Mouse (Mus musculus) gastrocnemius, adult 2 months (tissue): ENCODE results near the gene Rgs7. TPM values are rescaled to one million over a fixed set of nuclear protein-coding genes. Genes with fewer than 3 reads are reported as not detected.
A peak's percentile ranks its signal among the peaks of the same experiment; 100 is the strongest.

Source experiments
- DNase-seq: peaks from one replicate; pipeline ENCODE4 v3.0.0; 2022
- H3K27ac ChIP-seq: fragments of 200-600 bp; 2 replicates; pipeline ENCODE4 v1.8.1; 2022; ENCODE audit warnings: mild to moderate bottlenecking
- H3K4me3 ChIP-seq: fragments of 200-600 bp; 2 replicates; pipeline ENCODE4 v1.8.1; 2022; ENCODE audit warnings: mild to moderate bottlenecking, moderate library complexity
- CTCF ChIP-seq: fragments of 200-600 bp; IDR thresholded peaks from 2 replicates; pipeline ENCODE4 v1.8.1; 2022; ENCODE audit warnings: antibody characterized with exemption, mild to moderate bottlenecking, moderate library complexity
- intact Hi-C: fragments of 180-260 bp; cut with DNase I; formaldehyde crosslinking; loops from one replicate; pipeline ENCODE4 v1.15.1; 2025
- long read RNA-seq, 2 experiments: library from polyadenylated mRNA; stranded (forward); transcript quantifications; one replicate each; pipeline ENCODE4 v2.0.0; 2021
- total RNA-seq, 2 experiments: library from RNA; stranded (reverse); gene quantifications; 2 replicates each; pipeline ENCODE4 v1.2.3; 2021

The Rgs7 gene
- under 1 TPM in 1 of 2 experiments, not detected in 1; 0.17 TPM for total RNA-seq
- long read RNA-seq, experiment 1: 0 reads
- long read RNA-seq, experiment 2: 0 reads

GRCm38 (mm10) chr1:175491861-175492682 is at the start of gene Rgs7:
TSS of gene Rgs7 (minus strand) at chr1:175492500.
- no peak for TF ChIP-seq CTCF
- intact Hi-C loops: no loop called here
- peak; percentile 71 for DNase-seq
- Histone ChIP-seq H3K27ac (no peak within 1 kb of the TSS), H3K4me3 (peak within 1 kb of the TSS; percentile 78)

GRCm38 (mm10) chr1:175540700-175541099 is 48.4 kb upstream of the Rgs7 start:
- intact Hi-C loops: no loop called here
- no peak for TF ChIP-seq CTCF
- Histone ChIP-seq H3K27ac (no peak overlapping the region), H3K4me3 (no peak overlapping the region)
- no peak for DNase-seq

GRCm38 (mm10) chr1:175537321-175537720 is 45.0 kb upstream of the Rgs7 start:
- H3K27ac ChIP-seq: no peak overlapping the region
- no peak for TF ChIP-seq CTCF
- DNase-seq: no peak
- H3K4me3 ChIP-seq: no peak overlapping the region
- intact Hi-C loops: no loop called here

DNA sequence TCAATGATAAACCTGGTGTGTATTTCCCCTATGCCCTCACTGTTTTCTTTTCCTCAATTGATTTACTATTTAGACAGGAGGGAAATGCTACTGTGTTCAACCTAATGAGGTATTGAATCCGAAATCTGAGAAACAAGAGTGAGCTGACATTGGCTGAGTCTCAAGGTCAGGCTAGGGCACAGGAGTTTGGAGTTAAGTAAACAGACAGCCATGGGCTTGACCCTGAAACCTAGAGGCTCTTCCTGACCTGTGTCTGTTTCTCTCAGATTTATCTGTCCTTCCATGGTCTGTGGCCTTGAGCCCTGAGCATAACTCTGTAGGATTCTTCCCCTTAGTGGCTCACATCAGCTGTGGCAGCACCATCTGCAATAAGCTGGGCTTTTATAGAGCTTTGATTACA is 37.6 kb upstream of the Rgs7 start:
- Histone ChIP-seq H3K27ac (no peak overlapping the region), H3K4me3 (no peak overlapping the region)
- no peak for DNase-seq
- intact Hi-C loops: no loop called here
- TF ChIP-seq CTCF: no peak

GRCm38 (mm10) chr1:175524626-175525294 is 32.5 kb upstream of the Rgs7 start:
- H3K27ac ChIP-seq: no peak overlapping the region
- intact Hi-C loops: no loop called here
- DNase-seq: no peak
- no peak overlapping the region for H3K4me3 ChIP-seq
- no peak for TF ChIP-seq CTCF

GRCm38 (mm10) chr1:175523572-175523971 is 31.3 kb upstream of the Rgs7 start:
- DNase-seq: no peak
- intact Hi-C loops: no loop called here
- no peak for TF ChIP-seq CTCF
- H3K27ac ChIP-seq: no peak overlapping the region
- no peak overlapping the region for H3K4me3 ChIP-seq

- intact Hi-C loops: no loop called here
- no peak for TF ChIP-seq CTCF
- H3K27ac ChIP-seq: no peak overlapping the region
- H3K4me3 ChIP-seq: no peak overlapping the region
- DNase-seq: no peak
Measured at GRCm38 (mm10) chr1:175514543-175514942, 22.2 kb upstream of the Rgs7 start.

GRCm38 (mm10) chr1:175512173-175512572 is 19.9 kb upstream of the Rgs7 start:
- Histone ChIP-seq H3K4me3 (no peak overlapping the region), H3K27ac (no peak overlapping the region)
- intact Hi-C loops: no loop called here
- DNase-seq: no peak
- no peak for TF ChIP-seq CTCF

DNA sequence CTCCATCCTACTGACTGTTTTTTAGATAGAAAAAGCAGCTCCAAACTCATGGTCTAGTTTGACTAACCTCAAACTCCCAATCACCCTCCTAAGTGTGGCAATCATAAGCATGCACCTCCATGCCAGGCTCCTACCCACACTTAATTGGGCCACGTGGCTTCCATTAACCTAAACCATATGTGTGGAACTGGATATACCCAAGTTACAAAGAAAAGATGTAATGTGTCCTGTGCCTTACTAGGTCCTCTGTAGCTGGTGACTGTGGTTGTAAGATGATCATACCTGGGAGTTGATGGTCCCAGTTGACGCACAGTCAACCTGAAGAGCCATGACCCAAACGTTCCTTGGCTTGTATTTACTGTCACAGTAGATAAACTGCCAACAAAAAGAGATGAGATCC is 17.7 kb upstream of the Rgs7 start:
- intact Hi-C loops: no loop called here
- Histone ChIP-seq H3K4me3 (no peak overlapping the region), H3K27ac (no peak overlapping the region)
- no peak for DNase-seq
- no peak for TF ChIP-seq CTCF

DNA sequence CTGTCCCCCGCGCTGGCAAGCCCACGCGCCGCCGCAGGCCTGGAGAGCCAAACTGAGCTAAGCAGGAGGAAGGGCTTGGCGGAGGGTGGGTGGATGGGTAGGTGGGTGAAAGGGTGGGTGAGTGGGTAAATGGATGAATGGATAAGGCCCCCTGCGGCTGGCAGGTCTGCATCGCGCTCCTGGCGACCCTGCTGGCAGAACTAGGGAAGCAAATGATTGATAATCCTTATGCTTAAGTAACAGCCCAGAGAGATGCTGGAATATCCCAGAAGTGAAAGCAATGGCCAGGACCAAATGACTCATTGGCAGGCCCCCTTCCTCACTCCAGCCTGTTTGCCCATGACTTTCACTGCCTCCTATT is 363 bp upstream of the Rgs7 start:
- intact Hi-C loops: no loop called here
- Histone ChIP-seq H3K27ac (no peak overlapping the region), H3K4me3 (peak overlapping the region; percentile 78)
- TF ChIP-seq CTCF: no peak
- DNase-seq: no peak

GRCm38 (mm10) chr1:175491511-175491860 is 814 bp downstream of the Rgs7 start:
- no peak for DNase-seq
- intact Hi-C loops: no loop called here
- Histone ChIP-seq H3K27ac (no peak overlapping the region), H3K4me3 (peak overlapping the region; percentile 78)
- no peak for TF ChIP-seq CTCF

DNA sequence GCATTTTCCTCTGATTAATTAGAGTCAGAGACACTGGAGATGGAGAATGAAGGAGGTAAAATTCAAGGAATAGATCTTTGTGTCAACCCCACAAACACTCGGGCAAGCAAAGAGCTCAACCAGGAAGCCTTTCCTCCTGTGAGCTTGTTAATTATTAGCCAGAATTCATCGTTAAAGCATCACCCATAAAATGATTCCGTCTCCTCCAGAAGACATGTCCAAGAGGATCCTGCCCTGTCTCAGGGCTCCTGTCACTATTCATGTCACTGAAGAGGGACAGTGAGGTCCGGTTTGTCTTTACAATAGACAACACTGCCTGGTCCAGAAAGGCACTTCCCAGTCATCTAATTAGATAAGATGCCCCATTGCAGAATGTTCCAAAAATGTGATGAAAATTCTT is 7.2 kb downstream of the Rgs7 start:
- Histone ChIP-seq H3K4me3 (no peak overlapping the region), H3K27ac (no peak overlapping the region)
- DNase-seq: no peak
- TF ChIP-seq CTCF: no peak
- intact Hi-C loops: no loop called here

- no peak for DNase-seq
- no peak for TF ChIP-seq CTCF
- Histone ChIP-seq H3K27ac (no peak overlapping the region), H3K4me3 (no peak overlapping the region)
- intact Hi-C loops: no loop called here
Measured at GRCm38 (mm10) chr1:175473060-175473459, 19.2 kb downstream of the Rgs7 start.
